Mouse (Mus musculus): ENCODE measurements around the gene Tspan18.

Gene Tspan18

DNA sequence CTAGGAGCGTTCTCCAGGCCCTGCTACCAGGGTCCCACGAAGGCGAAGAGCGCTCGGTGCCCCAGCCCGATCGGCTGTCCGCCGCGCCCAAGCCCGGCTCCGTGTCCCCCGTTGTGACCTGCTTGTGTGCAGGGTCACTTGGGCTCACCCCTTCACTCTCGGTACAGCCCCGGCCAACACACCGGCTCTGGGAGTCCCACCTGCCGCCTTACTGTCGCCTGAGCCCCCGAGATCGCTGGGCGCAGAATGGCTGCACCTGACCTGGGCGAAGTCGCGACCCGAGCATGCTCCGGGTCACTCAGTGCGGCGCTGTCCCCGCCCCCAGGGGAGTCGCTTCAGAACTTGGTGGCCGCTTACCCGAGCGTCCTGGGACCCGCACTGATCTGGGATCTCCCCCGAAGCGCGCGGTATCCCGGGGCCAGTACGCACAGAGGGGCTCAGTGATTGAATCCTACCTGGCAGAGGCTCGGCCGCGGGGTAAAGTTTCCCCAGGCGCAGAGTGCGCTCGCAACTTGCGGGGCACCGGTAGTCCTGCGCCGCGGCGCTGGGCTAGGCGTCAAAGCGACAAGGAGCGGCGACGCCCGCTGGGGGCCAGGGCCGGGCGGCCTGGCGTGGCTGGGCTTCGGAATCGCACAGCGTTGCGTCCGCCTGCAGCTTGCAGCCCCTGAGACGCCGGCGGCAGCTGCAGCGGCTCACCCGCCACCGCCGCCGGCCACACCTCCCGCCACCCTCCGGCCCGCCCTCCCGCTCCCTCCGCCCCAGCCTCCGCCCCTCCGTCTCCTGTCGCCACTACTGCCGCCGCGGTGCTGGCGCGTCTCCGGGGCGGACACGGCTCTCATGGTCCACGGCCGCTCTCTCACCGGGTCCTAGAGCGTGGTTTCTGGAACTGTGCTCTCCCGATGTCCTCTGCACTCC is at the start of gene Tspan18:
TSS of gene Tspan18 (minus strand) at position 689 of the 915 bp plus-strand sequence.
- DNase-seq: peak; percentile 68

DNA sequence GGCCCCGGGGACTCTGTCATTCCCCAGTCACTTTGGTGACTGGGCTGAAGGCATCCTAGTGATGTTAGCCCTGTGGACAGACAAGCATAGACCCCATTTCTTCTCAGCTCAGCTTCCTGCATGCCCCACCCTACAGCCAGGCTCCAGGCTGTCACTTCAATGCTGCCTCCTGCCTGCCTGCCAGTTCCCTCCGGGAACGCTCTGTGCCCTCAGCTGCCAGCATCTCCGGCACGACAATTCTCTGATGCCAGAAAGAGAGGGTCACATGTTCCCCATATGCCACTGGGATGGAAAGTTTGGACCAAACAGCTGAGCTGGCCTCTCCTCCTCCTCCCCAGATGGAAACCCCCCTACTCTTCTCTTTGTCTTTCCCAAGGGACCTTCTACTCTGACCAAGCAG is 49.5 kb upstream of the Tspan18 start:
- DNase-seq: no peak

DNA sequence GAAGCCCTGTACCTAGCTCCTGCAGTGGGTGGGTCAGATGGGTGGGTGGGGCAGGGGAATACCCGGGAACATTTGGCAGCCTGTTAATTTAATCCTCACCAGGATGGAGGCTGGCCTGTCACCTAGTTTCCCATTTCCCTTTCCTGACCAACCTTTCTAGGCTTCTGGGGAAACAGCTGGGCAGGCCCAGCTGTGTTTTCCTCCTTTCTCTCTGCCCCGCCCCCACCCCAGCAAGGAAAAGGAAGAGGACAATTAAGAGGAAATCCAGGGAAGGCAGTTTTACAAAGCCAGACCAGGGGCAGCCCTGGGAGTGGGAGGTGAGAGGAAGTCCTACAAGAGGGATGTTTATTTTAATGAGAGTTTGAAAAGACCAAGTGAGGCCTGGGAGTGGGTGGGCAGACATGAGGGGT is 46.4 kb upstream of the Tspan18 start:
- DNase-seq: no peak

DNA sequence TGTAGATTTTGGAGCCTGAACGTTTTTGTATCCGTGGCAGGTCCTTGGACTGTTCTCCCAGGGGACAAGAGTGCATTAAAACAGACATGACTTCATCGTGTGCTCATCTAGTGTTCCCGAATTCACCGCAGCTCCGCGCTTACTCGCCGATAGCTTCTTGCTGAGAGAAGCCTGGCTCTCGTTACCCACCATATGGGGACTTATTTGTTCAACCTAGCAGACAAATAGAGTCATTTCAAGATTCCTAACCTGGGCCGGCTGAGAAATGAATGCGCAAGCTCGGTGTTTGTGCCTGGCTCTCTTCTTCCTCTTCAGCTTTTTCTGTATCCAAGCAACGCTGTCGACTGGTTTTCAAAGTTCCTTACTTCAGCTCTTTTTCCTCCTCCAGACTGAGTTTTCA is 43.5 kb upstream of the Tspan18 start:
- DNase-seq: no peak

DNA sequence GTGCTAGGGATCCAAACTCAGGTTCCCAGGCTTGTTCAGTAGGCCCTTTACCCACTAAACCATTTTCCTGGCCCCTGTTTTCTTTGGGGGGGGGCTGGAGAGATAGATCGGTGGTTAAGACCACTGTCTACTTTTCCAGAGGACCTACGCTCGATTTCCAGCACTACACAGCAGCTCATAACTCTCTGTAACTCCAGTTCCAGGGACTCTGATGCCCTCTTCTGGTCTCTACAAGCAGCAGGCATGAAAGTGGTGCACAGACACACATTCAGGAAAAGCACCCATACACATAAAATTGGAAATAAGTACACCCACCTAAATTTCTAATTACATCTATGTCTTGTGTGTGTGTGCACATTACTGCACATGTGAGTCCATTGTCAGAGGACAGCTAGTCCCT is 42.9 kb upstream of the Tspan18 start:
- no peak for DNase-seq

DNA sequence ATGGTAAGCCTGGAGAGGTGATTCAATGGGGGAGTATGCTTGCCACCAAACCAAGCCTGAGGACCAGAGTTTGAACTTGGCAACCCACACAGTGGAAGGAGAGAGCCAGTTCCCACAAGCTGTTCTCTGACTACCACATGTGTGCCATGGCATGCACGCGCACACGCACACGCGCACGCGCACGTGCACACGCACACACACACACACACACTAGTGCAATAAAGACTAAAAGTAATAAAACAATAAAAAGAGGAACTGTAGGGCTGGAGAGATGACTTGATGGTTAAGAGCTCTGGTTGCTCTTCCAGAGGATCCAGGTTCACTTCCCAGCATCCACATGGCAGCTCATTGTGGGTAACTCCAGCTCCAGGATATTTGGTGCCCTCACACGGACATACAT is 38.6 kb upstream of the Tspan18 start:
- no peak for DNase-seq

DNA sequence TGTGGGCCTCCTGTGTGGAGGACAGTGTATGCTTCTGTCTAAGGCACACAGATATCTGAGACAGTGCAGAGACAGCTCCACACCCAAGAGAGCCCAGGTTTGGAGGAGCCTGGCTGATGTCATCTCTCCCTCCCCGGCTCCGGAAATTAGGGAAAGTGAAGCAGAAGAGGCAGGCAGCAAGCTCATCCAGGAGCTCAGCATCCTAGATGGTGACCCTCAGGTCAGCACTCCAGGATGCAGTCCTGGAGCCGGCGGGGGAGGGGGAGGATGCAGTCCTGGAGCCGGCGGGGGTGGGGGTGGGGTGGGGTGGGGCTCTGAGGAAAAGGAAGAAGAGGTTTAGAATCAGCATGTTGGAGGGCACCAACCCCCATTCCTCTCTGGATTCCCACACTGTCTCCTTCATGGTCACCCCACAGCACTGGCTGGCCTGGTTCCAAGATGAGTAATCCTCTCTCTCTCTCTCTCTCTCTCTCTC is 37.8 kb upstream of the Tspan18 start:
- DNase-seq: no peak

DNA sequence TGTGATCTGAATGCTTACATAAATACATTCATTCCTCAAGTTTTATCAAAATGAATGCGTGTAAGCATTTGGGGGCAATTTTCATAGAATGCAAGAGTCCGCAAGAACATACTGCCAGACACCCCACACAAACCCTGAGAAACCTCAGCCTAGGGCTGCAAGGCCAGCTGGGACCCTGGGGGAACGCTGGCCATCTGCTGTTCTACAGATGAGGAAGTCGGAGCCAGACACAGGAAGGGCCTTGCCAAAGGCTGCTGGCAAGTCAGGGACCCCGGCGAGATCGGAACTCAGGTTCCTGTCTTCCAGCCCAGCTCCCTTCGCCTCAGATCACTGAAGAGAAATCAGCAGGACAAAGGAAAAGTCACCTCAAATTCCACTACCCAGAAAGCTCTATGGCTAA is 34.6 kb upstream of the Tspan18 start:
- DNase-seq: peak; percentile 12

DNA sequence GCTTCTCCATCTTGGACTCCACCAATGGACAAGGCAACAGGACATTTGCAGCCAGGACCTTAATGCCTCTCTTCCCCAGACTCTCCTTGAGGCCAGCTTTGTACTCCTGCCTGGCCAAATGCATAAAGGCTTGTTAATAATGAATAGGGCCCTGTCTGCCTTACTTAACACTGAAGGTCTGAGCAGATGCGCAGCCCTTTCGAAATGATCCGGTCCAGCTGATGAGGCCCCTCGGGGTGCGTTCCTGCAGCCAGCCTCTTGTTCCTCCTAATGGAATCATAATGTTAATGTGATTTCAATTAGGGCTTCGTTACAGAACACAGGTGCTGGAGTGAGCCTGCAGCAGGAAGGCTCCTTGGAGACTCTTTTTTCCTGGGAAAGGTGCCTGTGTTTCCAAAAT is 33.7 kb upstream of the Tspan18 start:
- no peak for DNase-seq

DNA sequence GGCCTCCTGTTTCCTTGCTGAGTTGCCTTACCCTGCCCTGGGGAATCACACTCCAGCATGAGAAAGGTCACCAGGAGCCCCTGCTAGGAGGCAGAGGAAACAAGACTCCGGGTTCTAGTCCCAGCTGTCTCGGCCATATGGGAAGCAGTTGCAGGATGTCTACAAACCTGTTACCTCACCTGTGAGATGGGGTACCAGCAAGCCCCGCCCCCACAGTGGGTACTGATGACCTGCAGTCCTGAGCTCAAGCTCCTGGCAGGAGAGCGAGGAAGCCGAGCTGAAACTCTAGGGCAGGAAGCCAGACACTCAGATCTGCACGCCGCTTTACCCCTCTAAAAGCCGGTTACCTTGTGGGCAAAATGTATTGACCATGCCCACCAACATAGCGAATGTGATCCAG is 31.1 kb upstream of the Tspan18 start:
- no peak for DNase-seq

DNA sequence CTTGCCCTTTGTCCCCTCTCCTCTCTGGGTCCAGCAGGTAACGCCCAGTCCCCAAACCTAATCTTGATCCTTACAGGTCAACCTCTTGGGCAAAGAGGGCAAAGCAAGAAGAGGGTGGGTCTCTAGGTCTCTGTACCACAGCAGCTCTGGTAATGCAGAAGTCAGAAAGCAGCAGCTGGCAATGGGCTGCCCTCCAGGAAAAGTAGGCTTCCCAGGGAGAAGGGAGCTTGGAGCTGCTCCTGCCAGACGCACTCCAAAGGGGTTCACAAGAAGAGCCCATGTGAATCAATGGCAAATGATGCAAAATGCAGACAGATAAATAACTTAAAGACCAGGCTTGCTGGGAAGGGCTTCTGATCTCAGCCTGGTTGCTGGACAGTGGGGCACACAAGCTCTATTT is 30.6 kb upstream of the Tspan18 start:
- no peak for DNase-seq

DNA sequence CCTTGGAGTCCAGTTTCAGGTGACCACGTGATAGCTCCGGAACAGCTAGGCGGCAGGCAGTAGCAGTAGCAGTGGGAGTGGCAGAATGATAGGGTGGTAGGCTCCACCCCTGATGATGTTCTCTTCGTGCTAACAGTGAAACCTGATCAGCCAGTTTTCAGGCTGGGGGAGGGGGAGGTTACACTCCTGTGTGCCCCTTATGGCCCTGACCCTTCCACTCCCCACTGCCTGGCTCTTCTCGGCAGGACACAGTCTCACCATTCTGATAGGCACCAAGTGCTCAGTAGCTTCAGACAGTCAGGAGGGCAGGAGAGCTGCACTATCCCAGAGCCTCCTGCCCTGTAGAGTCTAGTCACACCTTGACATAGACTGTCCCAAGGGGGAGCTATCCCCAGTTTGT is 27.1 kb upstream of the Tspan18 start:
- no peak for DNase-seq

DNA sequence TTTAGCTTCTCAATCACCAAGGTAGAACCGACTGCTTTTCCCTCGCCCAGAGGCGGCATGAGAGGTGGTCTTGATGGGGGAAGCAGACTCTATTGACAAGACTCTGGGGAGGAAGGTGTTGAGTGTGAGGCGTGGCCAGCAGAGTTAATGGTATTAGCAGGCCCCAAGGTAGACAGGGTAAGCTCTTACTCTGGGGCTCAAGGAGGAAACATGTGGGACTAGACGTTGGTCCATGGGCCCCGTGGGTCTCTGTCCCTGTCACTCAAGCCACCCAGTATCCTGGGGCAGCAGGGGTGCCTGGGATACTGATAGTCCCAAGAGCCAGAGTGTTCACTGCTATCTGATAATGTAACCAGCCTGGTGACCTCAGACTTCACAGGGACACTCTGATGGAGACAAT is 26.0 kb upstream of the Tspan18 start:
- DNase-seq: no peak

DNA sequence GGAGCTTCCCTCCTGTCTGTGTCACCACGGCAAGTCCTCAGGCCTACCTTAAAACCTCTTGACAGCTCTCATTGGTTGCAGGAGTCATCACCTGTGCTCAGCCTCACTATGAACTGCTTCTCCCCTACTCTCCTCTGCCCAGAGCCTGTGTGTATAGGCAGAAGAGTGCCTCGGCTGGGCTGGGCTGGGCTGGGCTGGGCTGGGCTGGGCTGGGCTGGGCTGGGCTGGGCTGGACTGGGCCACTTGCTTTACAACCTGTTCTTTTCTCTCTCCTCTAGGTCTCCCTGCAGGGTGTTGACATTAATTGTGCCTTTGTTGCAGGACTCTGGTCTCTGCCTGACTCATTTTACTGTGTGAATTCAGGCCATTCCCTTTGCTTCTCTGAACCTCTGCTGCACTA is 23.1 kb upstream of the Tspan18 start:
- no peak for DNase-seq

DNA sequence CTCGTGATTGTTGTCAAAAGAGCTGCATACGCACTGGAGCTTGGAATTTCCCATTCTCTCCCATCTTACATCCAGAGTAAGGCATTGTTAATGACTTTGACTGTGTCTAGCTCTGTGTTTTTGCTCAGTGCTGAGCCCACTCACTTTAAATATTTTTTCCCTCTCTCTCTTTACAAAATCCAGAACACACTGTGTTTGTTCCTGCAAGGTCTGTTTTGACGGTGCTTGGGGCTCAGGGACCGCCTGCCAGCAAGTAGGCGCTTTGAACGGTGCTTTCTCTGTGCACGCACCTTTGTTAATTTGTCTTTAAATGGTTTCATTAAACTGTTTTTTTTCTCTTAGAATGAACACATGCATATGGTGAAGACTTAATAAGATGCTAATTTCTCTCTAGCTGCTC is 21.5 kb upstream of the Tspan18 start:
- no peak for DNase-seq

DNA sequence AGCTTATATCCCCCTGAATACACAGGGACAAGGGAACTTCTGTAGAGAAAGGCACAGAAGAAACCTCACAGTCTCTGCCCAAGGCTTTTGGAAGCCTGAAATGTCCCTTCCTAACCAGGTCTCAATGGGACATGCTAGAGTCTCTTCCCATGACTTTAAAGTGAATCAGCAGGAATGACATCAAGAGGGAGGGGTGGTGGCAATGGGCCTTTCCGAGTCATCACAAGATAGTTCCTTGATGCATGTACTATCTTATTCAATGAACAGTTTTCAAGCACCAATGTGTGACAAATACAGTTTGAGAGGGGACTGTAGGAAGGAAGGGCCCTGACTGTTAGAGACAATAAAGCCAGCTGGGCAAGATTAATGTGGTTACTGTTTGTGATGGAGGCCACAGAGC is 20.3 kb upstream of the Tspan18 start:
- no peak for DNase-seq

DNA sequence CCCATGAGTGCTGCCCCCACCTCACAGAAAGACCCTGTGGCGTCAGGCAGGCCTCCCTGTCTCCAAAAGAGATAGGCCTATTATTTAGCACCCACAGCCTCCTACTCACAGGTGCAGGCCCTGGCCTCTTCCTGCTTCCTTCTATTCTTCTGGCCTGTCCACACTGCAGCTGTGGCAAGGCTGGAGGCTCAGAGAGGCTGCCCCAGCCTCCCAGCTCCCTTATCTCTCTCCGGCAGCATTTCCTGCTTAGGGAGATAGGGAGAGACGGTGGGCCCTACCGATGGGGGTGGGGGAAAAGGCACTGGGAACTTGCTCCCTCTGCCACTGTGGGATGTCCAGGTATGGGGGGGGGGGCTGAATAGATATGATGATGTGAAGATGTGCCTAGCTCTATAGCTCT is 19.4 kb upstream of the Tspan18 start:
- DNase-seq: no peak

DNA sequence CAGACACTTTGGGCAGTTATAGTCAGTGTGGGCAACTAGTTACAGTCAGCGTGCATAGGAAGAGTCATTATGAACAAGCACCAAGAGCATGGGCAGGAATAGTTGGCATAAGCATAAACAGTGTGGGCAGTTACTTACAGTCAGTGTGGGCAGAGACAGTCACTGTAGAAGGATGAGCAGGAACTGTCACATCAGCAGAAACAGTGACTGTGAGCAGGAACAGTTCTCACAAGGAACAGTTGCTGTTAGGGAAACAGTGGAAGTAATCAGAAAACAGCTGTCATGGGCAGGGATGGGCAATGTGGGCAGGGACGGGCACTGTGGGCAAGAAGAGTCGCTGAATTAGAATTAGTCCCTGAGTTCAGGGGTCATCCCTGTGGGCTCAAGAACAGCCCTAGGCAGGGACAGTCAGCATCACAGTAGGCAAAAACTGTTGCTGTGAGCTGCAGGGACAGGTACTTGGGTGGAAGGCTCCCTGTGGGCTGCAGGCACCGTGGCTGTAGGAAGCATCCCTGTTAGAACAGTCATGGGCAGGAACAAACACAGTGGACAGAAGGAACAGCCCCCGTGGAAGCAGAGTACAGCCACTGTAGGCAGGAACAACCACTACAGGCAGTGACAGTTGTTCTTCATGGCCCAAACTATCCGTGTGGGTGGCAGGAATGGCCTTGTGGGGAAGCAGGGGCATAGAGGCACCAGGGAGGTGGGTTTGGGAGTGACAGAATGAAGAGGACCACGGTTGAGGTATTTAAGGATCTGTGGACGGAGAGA is 18.8 kb upstream of the Tspan18 start:
- DNase-seq: no peak

DNA sequence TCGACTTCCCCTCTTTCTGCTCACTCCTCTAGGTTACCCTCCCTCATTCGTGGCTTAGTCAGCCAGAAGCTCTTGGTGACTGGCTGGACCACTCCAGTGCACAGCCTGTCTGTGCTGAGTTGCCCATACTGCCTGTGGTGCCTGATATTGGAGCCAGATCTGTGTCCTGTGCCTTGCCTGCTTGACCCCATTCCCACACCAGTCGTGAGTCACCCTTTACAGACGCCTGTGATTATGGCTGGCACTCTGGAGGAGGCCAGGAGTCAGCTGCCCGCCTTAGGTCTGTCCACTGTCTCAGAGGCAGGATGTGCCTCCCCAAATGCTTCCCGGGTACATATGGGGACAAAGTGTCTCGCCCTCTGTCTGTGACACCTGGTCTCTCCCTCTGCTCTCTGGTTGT is 17.0 kb upstream of the Tspan18 start:
- DNase-seq: no peak

DNA sequence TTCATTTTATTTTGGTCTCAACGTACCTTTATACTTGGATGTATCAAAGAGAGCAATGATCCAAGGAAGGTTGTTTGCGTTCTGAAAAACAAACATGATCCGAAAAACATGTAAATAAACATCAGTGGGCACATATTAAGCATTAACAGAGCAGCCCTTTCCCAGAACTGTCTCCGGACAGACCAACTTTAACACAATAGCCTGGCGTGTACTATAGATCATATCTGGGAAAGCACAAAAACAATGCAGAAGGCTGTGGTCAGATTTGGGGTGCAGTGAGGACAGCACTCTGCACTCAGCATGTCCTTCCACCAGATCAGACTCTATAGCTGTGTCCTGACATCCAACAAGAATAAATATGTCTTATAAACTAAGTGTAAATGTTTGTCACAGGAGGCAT is 12.7 kb upstream of the Tspan18 start:
- no peak for DNase-seq

DNA sequence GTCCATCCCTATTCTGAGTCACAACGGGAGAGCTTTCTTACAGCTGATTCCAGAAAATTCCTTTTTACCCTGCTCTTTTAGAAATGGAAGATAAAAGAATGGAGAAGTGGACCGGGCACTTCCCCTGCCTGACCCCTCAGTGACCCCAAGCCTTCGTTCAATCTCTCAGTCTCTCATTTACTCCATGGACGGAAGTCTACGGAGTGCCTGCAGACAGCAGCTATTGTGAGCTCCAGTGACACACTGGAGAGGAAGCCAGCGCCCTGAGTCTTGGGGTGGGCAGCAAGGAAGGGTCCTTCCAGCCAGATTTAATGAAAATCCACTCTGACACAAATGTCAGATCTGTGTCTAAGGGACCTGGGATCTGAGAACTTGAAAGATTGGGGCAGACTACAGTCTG is 12.3 kb upstream of the Tspan18 start:
- no peak for DNase-seq

DNA sequence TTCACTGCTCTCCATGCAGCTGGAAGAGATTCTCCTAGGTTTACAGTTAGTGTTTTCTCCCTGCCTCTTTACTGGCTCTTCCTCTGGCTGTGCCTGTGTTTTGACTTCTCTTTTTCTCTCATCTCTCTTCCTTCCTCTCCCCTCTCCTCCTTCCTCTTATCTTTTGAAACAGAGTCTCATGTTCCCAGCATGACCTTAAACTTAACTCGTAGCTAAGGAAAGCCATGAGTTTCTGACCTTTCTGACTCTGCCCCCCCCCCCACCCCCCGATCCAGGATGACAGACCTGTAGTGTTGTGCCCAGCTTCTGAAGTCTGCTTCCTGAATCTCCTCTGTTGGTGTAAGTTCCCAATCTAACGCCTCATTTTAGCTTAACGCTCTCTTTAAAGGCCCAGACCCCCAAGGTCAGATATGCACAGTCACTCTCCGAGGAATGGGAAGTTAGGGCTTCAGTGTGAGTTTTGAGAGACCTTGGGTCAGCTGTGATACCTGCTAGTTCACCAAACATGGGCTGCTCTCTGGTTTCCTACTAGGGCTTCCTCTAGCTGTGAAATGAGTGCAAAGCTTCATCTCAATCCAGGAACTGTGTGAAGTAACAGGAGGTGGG is 11.5 kb upstream of the Tspan18 start:
- DNase-seq: no peak

DNA sequence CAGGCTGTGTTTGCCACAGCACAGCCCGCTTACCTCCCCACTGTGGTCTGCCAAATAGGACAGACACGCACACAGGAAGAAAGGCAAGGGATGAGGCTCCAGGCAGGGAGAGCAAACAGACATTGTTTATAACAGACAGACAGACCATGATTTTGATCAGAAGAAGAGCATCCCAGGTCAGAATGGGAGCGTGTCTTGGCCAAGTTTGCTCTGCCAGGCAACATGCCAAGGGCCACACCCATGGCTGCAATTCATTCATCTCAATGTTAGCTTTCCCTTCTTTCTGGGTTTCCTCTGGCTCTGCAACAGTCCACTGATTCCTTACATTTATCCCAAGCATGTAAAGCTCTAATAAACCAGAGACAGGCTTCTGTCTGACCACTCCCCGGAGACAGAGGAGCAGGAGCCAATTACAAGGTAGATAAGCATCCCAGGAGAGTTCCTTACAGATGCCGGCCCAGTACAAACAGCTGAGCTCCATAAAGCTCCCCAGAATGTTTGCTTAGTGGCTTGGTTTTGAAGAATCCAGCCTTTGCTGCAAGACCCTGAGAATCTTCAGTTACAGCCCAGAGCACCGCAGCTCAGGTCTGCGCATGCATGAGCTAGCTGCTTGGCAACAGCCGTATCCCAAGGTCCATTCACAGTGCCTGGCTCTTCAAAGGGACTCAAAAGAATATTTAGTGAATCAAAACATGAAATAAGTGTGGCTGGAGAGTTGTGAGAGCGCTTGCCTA is 5.2 kb upstream of the Tspan18 start:
- DNase-seq: no peak

All from thymus, postnatal 4 days (tissue).